Mouse (Mus musculus) granulocyte monocyte progenitor cell, adult 5-6 weeks (primary cell): ENCODE results near the gene Adra1b. TPM values are rescaled to one million over a fixed set of nuclear protein-coding genes. Genes with fewer than 3 reads are reported as not detected.

Experiments
- ATAC-seq: replicated peaks from 2 replicates; pipeline ENCODE4 v1.8.0; 2016; ENCODE audit warnings: mild to moderate bottlenecking, moderate TSS enrichment, inconsistent platforms; ENCODE audit not compliant: poor library complexity, severe bottlenecking
- total RNA-seq, 2 experiments: library from RNA; stranded (forward) in 1 of 2; stranded (reverse) in 1 of 2; fragments of 200-712, 200-1000 nt in 1 of 2; fragments of >200 nt in 1 of 2; fragmentation: Nextera tagmentation in 1 of 2; gene quantifications; 2 replicates each; pipeline ENCODE4 v1.2.3; 2014 to 2017

Adra1b gene
- total RNA-seq, 2 experiments from 2014 or later = not detected

DNA sequence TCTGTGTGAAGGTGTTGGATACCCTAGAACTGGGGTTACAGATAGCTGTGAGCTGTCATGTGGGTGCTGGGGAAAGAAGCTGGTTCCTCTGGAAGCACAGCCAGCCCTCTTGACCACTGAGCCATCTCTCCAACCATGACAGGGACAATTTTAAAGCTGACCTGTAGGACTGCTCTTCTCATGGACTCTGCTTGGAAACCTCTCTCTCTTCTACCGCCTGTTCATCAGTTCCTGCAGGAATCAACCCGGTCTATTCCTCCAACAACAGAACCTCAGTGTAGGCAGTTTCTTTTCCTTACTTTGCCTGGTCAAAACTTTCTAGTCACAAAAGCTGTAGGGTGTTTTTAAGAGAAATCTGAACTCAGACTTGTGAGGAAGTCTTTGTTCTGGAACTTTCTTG is 1.3 kb downstream of the Adra1b start:
- no peak for ATAC-seq

- ATAC-seq = no peak
Observed at GRCm38 (mm10) chr11:43895323-43895722, 5.7 kb downstream of the Adra1b start.

DNA sequence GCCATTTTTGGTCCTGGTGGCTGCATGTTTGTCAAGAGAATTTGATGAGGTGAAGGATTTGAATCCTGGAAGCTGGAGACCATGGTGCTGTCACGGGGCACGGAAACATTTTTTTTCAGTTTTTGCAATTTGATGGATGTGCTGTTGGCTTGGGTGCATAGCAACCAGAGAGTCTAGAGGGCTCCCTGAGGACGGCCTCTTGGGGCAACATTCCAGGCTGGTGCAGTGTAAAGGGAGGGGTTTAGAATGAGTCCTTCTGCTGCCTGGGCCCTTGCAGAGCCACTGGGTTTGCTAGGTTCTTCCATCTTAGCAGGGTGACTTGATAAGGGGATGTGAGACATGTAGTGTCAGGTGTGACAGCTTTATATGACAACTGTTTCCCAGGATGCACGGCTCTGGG is 8.5 kb downstream of the Adra1b start:
- ATAC-seq = no peak

- ATAC-seq = no peak
Observed at GRCm38 (mm10) chr11:43891457-43891856, 9.6 kb downstream of the Adra1b start.

DNA sequence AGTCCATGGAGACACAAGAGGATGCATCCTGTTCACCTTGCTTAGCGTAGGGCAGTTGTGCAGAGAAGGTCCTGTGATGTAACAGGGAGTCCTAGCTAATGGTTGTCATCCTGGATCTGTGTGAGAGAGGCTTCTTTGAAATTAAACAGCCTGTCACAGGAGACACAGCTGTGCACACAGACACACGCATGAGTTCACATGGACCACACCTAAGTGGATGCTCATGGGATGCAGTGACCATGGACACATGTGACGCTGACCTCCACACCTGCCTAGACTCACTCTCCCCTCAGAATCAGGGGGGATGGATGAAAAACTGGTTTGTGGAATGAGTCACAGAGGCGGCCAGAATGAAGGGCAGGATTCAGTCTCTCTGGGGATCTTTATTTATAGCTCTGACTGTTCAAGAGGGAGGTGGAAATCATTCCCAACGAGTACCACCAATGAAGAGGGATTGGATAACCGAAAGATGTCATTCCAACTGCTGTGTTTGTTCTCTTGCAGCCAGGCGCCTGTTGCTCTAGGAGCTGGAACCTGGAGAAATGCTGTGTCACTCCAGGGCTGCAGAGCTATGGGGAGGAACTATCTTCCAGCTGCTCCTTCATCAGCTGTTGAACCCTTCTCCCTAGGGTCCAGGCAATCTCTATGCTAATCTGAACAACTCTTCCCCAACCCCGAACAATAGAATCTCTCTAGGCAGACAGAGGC is 11.6 kb downstream of the Adra1b start:
- ATAC-seq = no peak

GRCm38 (mm10) chr11:43888736-43889135 is 12.3 kb downstream of the Adra1b start:
- ATAC-seq = no peak

DNA sequence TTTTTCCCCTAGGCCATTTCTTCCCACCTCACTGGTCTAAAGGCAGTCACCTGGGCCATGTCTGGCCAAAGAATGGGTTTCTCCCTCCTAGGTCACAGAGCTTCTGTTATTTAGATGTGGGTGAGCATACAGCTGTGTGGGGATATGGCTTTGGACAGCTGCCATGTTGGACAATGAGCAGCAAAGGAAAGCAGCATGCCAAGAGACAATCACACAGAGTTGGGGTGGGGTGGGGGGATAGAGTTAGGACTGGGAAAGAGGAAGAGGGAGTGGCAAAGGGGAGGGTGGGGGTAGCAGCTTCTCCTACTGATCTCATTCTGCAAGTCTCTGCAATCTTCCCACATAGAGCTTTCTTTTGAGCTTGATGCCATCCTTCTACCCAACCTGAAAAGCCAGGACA is 13.4 kb downstream of the Adra1b start:
- no peak for ATAC-seq

DNA sequence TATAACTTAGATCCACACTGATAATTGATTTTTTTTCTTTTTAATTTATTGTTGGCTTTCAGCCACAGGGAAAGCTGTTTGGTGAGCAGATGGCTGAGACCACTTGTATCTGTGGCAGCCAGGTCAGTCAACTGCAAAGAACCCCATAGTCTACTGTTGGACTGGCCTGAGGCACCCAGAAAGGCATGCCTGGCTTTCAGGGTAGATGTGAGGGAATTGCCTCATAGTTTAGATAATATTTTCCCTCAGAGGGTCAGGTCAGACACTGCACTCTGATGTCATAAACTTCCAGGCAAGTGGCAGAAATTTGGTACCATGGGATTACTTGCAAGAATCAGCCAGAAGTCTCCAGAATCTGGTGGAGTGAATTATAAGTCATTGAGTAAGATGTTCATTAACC is 16.5 kb downstream of the Adra1b start:
- ATAC-seq = no peak

DNA sequence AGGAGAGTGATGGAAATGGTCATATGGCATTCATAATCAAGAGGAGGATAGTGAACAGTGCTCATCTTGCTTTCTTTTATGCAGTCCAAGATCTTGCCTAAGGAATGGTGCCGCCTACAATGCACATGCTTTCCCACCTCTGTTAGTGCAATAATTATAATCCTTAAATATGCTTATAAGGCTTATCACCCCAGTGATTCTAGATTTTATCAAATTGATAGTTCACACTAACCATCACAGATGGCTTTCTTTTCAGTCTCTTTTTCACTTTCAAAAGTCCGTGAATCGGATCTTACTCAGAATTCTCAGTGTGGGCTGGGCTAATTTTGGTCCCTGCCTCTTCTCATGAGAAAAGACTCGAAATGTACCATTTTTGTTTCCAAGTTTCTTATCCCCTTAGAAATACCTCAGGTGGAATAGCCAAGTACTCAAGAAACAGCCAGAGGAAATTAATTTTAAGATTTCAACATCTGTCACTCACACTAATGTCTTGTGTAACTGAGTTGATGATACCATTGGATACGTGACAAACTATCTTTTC is 17.3 kb downstream of the Adra1b start:
- ATAC-seq = no peak

DNA sequence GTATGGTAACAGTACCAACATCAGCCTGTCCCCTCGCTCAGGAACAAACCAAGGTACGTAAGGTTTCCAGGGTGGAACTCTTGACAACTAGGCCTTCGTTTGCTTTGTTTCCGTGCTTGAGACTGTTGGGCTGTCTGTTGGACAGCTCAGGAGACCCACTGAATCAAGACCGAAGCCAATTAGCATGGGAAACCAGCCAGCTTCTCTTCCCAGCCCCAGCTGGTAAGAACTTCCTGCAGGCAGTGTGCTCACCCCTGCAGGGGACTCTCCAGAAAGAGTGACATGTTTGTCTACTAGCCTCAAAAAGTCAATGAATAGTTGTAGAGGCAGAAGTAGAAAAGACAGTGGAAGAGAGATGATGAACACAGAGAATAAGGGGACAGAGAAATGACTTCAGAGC is 23.8 kb downstream of the Adra1b start:
- no peak for ATAC-seq

GRCm38 (mm10) chr11:43867721-43868281 is 33.2 kb downstream of the Adra1b start:
- no peak for ATAC-seq

GRCm38 (mm10) chr11:43865298-43866165 is 35.5 kb downstream of the Adra1b start:
- no peak for ATAC-seq

DNA sequence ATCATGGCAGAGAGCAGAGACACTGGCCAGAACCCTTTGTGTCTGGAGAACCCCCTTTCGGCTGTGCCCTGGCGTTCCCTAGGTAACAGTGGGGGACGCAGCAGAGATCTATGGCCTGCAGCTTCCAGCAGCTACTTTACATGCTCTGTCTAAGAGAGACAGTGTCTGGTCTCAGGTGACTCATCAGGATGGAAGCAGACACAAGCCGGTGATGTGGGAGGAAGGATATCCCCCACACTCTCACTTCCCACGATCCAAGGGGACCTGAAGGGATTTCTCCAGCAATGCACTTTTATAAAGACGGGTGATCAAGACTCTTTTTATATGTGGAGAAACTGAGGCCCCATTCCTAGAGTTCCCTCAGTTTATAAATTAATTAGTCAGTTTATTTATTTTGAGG is 48.0 kb downstream of the Adra1b start:
- ATAC-seq = no peak

GRCm38 (mm10) chr11:43848056-43848455 is 53.0 kb downstream of the Adra1b start:
- no peak for ATAC-seq

GRCm38 (mm10) chr11:43841596-43841995 is 59.4 kb downstream of the Adra1b start:
- ATAC-seq = no peak

DNA sequence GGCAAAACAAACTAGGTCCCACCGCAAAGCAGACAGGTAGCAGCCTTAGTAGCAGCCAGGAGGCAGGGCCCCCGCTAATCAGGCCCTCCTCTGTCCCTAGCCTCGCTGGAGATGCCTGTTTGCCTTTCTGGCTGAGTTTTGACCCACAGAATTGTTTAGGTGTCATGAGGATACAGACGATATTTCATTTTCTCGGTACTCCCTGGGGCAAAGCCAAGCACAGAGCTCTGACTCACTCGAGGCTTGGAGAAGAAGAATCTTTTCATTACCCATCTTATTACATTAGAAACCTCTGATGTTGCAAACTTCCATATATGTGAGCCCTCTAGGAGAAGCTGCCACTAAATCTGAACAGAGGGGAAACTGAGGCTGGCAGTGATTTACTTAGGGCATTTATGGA is 60.5 kb downstream of the Adra1b start:
- ATAC-seq = no peak

DNA sequence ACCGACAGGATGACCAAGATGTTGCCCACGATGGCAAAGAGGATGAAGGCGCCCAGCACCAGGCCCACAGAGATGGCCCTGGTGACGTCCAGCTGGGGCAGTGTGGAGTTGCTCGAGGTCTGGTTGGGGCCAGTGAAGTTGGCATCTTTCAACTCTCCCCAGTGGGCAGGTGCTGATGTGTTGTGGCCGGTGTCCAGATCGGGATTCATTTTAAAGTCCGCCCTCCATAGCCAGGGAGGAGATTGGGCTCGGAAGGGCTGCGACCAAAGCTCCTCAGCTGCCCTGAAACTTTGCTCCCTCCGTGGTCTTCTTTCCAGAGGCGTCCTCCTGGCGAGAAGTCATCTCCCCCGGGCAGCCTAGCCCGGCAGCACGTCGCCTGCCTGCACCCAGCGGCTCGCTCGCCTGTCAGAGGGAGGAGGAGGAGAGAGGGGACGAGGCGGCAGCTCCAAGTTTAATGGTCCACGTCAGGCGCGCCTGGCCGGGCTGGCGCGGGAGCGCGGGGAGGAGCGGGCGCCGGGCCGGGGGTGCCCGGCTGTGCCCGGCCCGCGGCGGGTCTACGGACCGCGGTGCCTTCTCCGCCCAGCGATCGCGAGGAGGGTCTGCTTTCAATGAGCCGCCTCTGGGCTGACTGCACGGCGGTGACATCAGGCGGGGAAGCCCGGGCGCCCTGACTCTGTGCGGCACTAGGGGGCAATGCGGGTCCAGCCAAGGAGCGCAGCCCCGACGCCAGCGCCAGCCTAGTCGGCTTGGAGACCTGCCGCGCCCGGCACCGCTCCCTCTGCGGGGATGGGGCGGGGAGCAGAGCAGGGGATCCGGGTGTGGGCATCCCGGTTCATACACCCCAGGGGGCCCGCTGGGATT is 64.9 kb downstream of the Adra1b start:
- peak; percentile 91 for ATAC-seq

DNA sequence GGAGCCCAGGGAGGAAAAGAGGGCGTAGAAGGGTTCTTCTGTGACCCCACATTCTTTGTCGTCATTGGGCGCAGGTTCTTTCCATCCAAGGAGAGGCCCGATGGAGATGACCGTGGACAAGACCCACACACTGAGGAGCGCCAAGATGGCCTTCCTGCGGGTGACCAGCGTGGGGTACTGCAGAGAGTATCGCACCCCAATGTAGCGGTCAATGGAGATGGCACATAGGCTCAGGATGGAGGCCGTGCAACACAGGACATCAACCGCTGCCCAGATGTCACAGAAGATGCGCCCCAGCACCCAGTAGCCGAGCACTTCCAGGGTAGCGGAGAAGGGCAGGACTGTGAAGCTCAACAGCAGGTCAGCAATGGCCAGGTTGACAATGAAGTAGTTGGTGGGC is 65.6 kb downstream of the Adra1b start:
- ATAC-seq = no peak

DNA sequence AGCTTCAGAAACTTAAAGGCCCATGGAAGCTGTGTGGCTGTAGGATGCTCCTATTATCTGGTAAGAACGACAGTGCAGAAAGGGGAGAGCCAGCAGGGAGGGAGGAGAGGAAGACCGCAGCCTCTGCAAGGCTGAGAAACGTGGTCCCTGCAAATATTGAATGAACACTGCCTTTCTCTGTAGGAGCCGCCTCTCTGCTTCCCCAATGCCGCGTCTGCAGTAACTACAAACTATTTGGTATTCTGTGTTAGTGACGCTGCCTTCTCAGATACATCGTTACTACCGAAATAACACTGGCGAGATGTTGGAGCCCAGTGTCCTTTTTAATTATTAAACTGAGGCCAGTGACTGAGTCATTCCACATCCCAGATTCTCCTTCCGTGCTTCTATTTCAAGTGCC is 66.5 kb downstream of the Adra1b start:
- no peak for ATAC-seq

DNA sequence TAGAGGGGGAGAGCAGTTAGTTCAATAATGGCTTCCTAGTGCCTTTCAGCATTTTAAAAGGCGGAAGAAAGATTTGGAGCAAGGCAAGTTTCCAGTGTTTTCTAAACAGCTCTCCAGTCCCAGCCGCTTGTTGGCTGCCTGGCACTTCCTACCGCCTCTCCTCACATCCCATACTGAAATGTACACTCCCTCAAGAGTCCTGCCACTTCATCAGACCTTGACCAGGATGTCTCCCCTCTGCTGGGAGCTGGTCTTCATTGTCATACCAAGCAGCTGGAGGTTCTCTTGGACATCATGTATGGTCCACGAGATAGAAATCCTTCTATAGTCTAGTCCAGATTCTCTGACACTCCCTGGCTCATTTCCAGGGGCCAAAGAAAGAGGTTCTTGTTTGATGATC is 69.5 kb downstream of the Adra1b start:
- no peak for ATAC-seq
